Mouse (Mus musculus) heart, adult 8-10 months (tissue): ENCODE measurements at regions not wholly inside any gene's neighbourhood (a gene's known extent, or its start where the extent isn't known, plus 50 kb on each side); places are given as distances from the start of the nearest gene placed in this dataset.

ENCODE experiments used
- DNase-seq: peaks from one replicate; pipeline ENCODE4 v3.0.0; 2022; ENCODE audit warnings: low spot score

GRCm38 (mm10) chr15:59206636-59207035 lies 317.5 kb downstream of the Gm49356 start:
- no peak for DNase-seq

DNA sequence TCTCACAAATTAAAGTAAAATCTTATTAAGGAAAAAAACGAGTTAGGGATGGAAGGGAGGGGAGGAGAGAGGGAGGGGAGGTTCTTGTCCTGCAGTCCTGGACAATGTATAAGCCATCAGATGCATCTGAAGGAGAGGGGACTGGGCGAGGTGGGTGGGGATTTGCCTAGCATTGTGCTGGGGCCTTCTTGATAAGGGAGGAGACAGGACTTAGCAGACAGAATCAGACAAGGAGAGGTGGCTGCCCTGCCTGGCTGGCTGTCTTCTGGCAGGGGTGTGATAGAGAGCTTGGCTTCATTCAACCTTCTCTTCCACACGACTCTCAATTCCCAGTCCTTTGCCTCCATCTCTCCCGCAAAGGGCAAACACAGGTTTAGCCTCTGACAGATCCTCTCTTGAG lies 318.9 kb downstream of the Gm49356 start:
- no peak for DNase-seq

GRCm38 (mm10) chr15:59212362-59212761 lies 323.3 kb downstream of the Gm49356 start:
- no peak for DNase-seq

DNA sequence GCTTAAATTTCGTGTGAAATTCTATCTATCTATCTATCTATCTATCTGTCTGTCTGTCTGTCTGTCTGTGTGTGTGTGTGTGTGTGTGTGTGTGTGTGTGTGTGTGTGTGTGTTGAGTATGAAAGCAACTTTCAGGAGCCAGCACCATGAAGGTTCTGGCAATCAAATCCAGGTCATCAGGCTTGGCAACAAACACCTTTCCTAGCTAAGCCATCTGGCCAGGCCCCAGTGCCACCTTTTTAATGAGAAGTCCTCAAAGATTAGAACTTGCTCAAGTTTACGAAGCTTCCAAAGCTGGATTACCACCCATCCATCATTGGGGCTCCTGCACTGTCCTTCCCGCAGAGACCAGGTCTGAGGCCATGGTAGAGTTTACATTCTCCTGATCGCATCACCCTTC lies 325.0 kb downstream of the Gm49356 start:
- no peak for DNase-seq

- DNase-seq = no peak
These were observed 326.1 kb downstream of the Gm49356 start for GRCm38 (mm10) chr15:59215239-59215638.

GRCm38 (mm10) chr15:59217481-59217880 lies 328.4 kb downstream of the Gm49356 start:
- DNase-seq = no peak

GRCm38 (mm10) chr15:59218916-59219315 lies 329.8 kb downstream of the Gm49356 start:
- no peak for DNase-seq

GRCm38 (mm10) chr15:59225637-59226036 lies 336.5 kb downstream of the Gm49356 start:
- DNase-seq = no peak

DNA sequence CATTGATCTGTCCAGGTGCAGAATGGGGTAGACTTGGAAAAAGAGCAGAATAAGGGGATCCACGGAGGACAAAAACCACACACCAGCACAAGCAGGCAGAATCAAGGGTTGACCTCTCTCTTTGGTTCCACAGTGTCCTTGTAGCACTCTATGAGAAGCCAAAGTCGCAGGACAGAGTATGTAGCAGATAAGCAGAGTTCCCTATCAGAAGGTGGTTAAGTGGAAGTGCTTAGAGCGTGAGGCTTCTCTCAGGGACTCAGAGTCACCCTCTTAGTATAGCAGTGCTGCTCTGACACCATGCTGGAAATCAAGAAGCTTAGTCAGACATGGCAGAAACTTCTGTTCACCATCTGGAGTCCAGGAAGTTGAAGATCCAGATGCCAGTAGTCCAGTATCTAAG lies 338.2 kb downstream of the Gm49356 start:
- no peak for DNase-seq

GRCm38 (mm10) chr15:59230536-59230935 lies 341.4 kb downstream of the Gm49356 start:
- DNase-seq = no peak

DNA sequence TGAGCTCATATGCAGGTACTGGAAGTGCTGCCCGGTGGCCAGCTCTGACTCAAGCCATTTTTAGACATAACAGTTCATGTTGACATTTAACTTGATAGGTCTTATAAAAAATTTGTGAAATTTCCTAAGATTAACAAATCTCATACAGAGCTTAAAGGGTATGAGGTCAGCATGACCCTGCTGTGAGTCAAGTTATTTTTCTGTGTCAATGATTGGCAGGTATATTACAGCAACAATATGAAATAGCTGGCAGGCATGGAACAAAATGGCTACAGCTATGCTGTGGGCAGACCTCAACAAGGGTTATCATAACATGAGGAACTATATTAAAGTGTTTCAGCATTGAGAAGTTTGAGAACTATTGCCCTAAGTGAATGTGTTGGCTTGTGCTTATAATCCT lies 342.6 kb downstream of the Gm49356 start:
- DNase-seq = no peak

DNA sequence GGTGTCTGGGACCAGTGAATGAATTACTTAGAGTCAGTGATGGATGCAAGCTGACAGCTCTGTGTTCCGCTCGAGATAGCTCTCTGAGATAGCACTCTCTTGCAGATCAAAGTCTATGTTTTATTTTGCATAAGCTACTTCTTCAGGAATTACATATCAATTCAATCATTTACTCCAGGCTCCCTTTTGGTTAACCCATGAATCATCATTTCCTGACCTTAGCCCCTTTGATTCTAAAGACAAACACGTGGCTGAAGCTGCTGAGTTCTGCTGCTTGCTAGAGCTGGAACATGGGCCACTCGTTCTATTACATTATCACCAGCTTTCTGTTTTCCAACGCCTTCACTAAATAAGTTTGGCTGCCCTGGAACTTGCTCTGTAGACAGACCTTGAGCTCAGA lies 343.2 kb downstream of the Gm49356 start:
- no peak for DNase-seq

DNA sequence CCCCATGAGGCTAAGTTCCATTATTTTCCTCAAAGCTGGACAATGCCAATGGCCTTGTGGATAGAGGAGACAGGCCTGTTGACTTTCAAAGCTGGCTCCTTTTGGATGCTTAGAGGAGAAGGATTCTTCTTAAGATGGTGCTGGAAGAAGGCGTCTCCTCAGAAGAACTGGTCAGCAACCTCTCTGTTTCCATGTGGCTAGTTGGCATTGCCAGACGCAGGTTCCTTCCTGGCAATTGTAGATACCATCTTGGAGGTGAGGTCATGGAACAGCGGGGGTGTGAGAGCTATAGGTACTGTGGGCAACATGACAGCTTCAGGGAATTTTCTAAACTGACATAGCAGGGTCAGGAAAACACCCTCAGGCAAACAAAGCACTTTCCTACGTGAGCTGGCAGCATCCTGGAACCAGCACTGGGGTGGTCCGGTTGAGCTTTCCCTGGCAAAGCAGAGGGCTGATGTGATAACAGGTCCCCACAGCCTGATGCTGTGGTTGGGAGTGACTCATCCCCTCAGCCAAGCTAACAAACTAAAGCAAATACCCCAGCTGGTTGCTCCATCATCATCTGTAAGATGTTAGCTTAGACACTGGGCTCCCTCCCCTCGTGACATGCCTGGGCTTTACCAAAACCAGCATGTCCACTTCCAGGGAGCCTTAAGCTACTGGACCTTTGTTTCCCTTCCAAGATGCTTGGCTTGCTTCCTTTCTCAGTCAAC lies 348.5 kb downstream of the Gm49356 start:
- no peak for DNase-seq

GRCm38 (mm10) chr15:59241752-59242151 lies 352.7 kb downstream of the Gm49356 start:
- DNase-seq = no peak

- DNase-seq = peak; percentile 58
These were observed 357.0 kb downstream of the Gm49356 start for GRCm38 (mm10) chr15:59245927-59246649.

DNA sequence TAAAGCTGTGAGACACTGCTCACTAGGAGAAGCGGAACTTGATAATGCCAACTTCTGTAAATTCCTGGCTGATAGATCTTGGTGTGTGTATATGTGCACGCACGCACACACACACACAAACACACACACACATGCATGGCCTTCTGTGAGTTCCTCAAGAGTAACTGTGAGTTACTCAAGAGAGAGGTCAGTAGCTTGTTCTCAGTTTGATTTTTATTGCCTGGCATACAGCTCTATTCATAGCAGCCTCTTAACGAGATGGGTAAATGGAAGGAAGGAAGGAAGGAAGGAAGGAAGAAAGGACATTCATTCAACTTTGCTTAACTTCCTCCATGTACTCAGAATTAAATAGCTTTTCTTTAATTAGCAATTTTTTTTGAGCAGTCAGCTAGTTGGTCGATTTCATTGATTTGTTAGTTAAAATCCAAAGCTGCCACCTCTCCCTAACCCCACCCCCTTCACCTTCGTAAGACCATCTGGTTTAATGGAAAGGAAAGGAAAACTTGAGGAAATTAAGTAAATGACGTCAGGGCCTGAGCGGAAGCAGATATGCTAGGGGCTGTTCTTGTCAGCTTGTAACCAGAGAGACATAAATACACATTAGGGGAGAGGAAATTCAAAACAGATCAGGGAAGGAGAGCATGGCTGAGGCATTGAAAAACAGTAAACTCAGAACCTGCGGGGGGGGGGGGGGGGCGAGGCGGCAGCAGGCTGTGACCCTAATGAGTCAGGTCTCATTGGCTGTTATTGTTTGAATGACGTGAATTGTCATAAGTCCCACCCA lies 359.6 kb downstream of the Gm49356 start:
- DNase-seq = peak; percentile 48

DNA sequence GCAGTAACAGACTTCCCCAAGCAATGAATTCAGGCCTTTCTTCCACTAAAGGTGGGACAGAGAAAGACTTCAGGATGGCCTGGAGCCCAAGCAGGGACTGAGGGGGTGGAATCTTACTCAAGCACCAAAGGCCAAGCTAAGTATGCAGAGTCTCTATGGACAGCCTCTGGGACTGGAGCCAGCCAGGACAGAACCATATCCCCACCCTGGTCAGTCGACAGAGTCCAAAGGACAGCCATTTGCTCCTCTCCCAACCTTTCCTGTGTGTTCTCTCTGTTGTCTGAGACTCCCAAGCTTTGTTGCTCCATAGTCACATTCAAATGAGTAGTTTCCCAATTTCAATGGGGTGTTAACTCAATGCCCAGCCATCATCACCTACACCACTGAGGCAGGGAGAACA lies 372.3 kb downstream of the Gm49356 start:
- DNase-seq = no peak

GRCm38 (mm10) chr15:59262380-59262779 lies 373.3 kb downstream of the Gm49356 start:
- no peak for DNase-seq

GRCm38 (mm10) chr15:59263433-59264328 lies 374.6 kb downstream of the Gm49356 start:
- DNase-seq = peak; percentile 82
